Mouse (Mus musculus) small intestine, adult 2 months (tissue): ENCODE results near the gene Tcf7l1. TPM values are rescaled to one million over a fixed set of nuclear protein-coding genes. Genes with fewer than 3 reads are reported as not detected.
A peak's percentile ranks its signal among the peaks of the same experiment; 100 is the strongest.

Experiments
- H3K27ac ChIP-seq: fragments of 200-500 bp; 2 replicates; pipeline ENCODE4 v1.5.1; 2012; ENCODE audit warnings: low read depth, low read length, control low read depth, inconsistent platforms; ENCODE audit not compliant: insufficient read depth
- H3K27me3 ChIP-seq: fragments of 200-500 bp; 2 replicates; pipeline ENCODE4 v1.6.1; 2012; ENCODE audit warnings: mild to moderate bottlenecking, moderate library complexity, low read length, inconsistent platforms; ENCODE audit not compliant: control insufficient read depth, insufficient read depth
- H3K36me3 ChIP-seq: fragments of 200-500 bp; 2 replicates; pipeline ENCODE4 v1.6.1; 2012; ENCODE audit warnings: mild to moderate bottlenecking, low read length, control low read depth, inconsistent platforms; ENCODE audit not compliant: control insufficient read depth, insufficient read depth
- H3K4me1 ChIP-seq: fragments of 200-500 bp; 2 replicates; pipeline ENCODE4 v1.6.1; 2012; ENCODE audit warnings: low read length, inconsistent platforms, mixed read lengths; ENCODE audit not compliant: control insufficient read depth, insufficient read depth, insufficient read length
- H3K4me3 ChIP-seq: fragments of 200-500 bp; 2 replicates; pipeline ENCODE4 v1.5.1; 2012; ENCODE audit warnings: low read depth, mild to moderate bottlenecking, control low read depth, inconsistent platforms, low read length, moderate library complexity
- CTCF ChIP-seq: fragments of 200-500 bp; IDR thresholded peaks from 2 replicates; pipeline ENCODE4 v1.5.1; 2012; ENCODE audit warnings: low read depth, mild to moderate bottlenecking, control low read depth, inconsistent platforms, low read length, moderate library complexity, mixed read lengths; ENCODE audit not compliant: insufficient replicate concordance, insufficient read length; ENCODE audit errors: extremely low read depth
- POLR2A ChIP-seq: fragments of 200-500 bp; IDR thresholded peaks from 2 replicates; pipeline ENCODE4 v1.6.1; 2012; ENCODE audit warnings: low read depth, mild to moderate bottlenecking, control low read depth, inconsistent platforms, low read length, moderate library complexity
- WGBS: fragments of 180-500 bp; shearing (Covaris S2); methylation state at CpG from one replicate; pipeline ENCODE4 v1.1.7; 2018; 5-methylcytosine and 5-hydroxymethylcytosine counted together
- polyA plus RNA-seq: library from polyadenylated mRNA; depleted of rRNA; stranded (reverse); fragments of >200 nt; gene quantifications from 2 replicates; pipeline ENCODE4 v1.2.3, GENCODE M21; 2012

Gene Tcf7l1
- polyA plus RNA-seq, 1 experiment, result 4.7 TPM

DNA sequence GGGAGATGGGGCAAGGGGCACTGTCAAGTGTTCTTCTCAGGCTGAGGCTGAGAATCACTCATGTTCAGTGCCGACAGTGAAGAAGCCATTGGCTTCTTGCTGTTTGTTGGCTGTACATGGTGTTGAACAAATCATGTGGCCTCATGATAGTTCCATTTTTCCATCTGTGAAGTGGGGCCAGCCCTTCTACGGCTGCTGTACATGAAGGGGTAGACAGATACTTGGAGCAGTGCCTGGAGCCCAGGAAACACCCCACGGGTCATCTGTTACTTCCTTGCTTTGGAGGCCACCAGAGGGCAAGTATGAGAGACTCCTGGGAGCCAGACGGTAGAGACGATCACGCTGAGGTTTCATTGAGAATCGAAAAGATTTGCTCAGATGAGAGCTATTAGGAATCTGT is 46.7 kb downstream of the Tcf7l1 start:
- no peak overlapping the region for H3K27ac ChIP-seq
- peaks cover 7% of the 10 kb centered on the region for H3K4me1 ChIP-seq
- H3K36me3 ChIP-seq, result no peaks in the 10 kb centered on the region
- no peaks in the 10 kb centered on the region for H3K27me3 ChIP-seq
- H3K4me3 ChIP-seq, result no peak overlapping the region
- no peak for TF ChIP-seq POLR2A
- TF ChIP-seq CTCF, result no peak
- WGBS, result 81% methylated on average over 7 of the region's 7 CpGs

DNA sequence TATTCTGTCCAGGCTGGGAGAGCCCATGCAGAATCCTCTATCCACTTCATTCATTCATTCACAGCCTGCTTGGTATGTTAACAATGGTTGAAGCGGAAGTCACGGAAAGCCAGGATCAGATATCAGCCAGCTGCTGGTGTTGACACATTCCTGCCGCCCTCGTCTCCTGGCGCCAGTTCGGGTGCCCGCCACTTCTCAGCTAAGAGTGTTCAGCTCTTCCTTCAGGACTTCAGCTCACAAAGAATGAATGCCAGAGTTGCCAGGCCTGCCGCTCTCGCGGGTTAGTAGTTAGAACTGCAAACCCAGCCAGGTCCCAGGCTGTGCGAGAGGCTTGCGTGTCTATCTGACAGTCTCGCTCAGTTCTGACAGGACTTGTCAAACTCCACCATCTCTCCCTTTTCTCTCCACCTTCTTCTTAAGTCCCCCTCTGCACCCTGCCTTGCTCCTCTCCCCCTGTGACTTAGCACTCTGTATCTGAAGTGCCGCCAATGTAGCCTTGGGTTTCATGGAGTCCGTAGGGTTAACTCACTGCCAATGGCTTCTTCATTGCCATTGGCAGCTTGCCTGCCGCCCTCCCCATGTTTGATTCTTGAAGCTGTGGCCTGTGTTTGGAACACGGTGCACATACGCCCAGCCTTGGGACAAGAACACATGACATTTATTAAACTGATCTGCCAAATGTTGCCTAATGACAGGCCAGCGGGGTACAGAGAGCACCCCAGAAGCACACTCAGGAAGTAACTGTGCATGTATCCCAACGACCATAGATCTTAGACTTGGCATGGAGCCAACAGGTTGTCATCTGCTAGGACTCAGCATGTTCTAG is 48.2 kb downstream of the Tcf7l1 start:
- TF ChIP-seq CTCF (no peak), POLR2A (no peak)
- Histone ChIP-seq H3K36me3 (no peaks in the 10 kb centered on the region), H3K4me3 (peak overlapping the region; percentile 10; the same call in 1 of the 2 replicates), H3K27me3 (no peaks in the 10 kb centered on the region), H3K4me1 (peaks cover 7% of the 10 kb centered on the region), H3K27ac (no peak overlapping the region)
- 20% methylated on average over 20 of the region's 20 CpGs for WGBS

DNA sequence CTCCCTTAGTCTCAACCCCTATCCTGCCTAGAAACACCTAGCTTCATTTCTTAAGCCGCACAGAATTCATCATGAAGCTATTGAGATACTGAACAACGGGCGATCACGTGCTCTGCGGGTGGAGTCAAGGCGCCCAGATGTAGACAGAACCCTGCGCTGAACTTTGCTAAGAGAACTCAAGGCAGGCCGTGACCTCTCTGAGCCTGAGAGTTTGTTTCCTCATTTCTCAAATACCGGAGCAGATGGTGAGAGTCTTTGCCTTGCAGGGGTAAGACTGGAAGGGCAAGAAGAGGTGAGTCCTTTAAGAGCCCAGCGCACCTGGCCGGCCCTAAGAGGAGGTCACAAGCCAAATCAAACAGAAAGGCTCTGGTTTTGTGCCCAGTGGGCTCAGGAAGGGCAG is 52.2 kb downstream of the Tcf7l1 start:
- Histone ChIP-seq H3K36me3 (no peaks in the 10 kb centered on the region), H3K4me3 (no peak overlapping the region), H3K4me1 (peaks cover 7% of the 10 kb centered on the region), H3K27me3 (no peaks in the 10 kb centered on the region), H3K27ac (no peak overlapping the region)
- WGBS, result 72% methylated on average over 11 of the region's 11 CpGs
- TF ChIP-seq POLR2A (no peak), CTCF (no peak)

DNA sequence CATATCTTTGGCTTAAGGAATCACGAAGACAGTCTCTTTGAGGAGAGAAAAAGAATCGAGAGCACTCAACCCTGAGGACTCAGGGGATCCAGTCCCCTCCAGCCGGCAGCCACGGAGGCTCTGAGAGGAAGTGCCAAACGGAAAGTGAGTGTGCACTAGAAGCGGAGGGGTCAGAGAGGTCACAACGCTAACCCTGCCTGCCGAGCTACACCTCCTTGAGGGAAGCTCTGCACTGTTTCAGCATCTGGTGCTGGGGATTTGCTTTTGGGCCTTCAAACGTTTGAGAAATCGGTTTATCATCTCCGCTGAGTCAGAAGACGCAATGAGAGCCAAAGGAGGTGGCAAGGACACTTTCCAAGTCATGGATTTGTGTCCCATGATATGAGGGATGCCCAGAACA is 53.8 kb downstream of the Tcf7l1 start:
- TF ChIP-seq POLR2A (no peak), CTCF (no peak)
- H3K36me3 ChIP-seq, result no peaks in the 10 kb centered on the region
- 41% methylated on average over 12 of the region's 12 CpGs for WGBS
- H3K27ac ChIP-seq, result no peak overlapping the region
- H3K27me3 ChIP-seq, result no peaks in the 10 kb centered on the region
- no peaks in the 10 kb centered on the region; the same call in 1 of the 2 replicates for H3K4me1 ChIP-seq
- no peak overlapping the region for H3K4me3 ChIP-seq

DNA sequence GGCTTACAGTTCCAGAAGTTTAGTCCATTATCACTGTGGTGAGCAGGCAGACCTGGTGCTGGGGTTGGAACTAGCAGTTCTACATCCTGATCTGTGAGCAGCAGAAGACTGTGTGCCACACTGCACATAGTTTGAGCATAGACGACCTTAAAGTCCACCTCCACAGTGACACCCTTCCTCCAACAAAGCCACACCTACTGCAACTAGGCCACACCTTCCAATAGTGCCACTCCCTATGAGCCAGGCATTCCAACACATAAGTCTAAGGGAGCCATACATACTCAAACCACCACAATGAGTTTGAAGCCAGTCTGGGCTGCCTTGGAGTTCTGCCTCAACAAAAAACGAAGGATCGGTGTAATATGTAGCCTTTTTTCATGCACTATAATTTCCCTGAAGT is 55.7 kb downstream of the Tcf7l1 start:
- Histone ChIP-seq H3K4me3 (no peak overlapping the region), H3K27me3 (no peaks in the 10 kb centered on the region), H3K36me3 (no peaks in the 10 kb centered on the region), H3K27ac (no peak overlapping the region), H3K4me1 (no peaks in the 10 kb centered on the region)
- WGBS, result 75% methylated on average over 3 of the region's 3 CpGs
- TF ChIP-seq POLR2A (no peak), CTCF (no peak)

DNA sequence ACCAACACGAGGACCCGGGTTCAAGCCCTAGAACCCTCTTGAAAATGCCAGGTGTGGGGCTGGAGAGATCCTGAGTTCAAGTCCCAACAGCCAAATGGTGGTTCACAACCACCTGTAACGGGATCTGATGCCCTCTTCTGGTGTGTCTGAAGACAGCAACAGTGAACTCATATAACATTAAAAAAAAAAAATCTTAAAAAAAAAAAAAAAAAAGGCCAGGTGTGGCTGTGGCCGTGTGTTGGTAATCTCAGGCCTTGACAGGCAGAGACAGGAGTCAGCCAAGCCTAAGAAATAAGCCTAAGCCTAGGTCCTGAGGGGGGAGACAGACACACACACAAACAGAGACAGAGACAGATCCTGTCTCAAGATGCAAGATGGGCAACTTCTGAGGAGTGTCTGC is 56.9 kb downstream of the Tcf7l1 start:
- Histone ChIP-seq H3K27ac (no peak overlapping the region), H3K4me1 (no peaks in the 10 kb centered on the region), H3K36me3 (no peaks in the 10 kb centered on the region), H3K27me3 (no peaks in the 10 kb centered on the region), H3K4me3 (no peak overlapping the region)
- WGBS, result 60% methylated on average over 4 of the region's 4 CpGs
- TF ChIP-seq CTCF (no peak), POLR2A (no peak)

DNA sequence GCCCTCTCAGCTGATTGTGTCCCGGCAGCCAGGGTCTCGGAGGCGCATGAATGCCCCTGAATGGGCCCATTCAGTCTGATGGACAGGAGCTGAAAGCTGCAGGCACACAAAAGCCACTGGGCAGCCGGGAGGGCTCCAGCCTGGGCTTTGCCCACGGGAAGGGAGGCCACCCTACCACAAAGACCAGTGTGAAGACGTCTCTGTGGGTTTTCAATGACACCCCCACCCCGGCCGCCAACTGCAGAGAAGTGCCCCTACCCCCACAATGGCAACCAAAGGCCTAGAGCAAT is 58.5 kb downstream of the Tcf7l1 start:
- no peak overlapping the region for H3K27ac ChIP-seq
- 81% methylated on average over 8 of the region's 8 CpGs for WGBS
- TF ChIP-seq CTCF, result no peak
- no peak for TF ChIP-seq POLR2A
- no peaks in the 10 kb centered on the region for H3K36me3 ChIP-seq
- no peak overlapping the region for H3K4me3 ChIP-seq
- no peaks in the 10 kb centered on the region for H3K4me1 ChIP-seq
- H3K27me3 ChIP-seq, result no peaks in the 10 kb centered on the region
